Mouse (Mus musculus) myocyte (in vitro differentiated cells): ENCODE measurements around the gene Myo1d. TPM values are rescaled to one million over a fixed set of nuclear protein-coding genes. Genes with fewer than 3 reads are reported as not detected.

Experiments used
- H3K27me3 ChIP-seq: one replicate; pipeline ENCODE4 v1.6.1; 2011; ENCODE audit not compliant: control insufficient read depth, insufficient read depth, insufficient read length
- H3K36me3 ChIP-seq: one replicate; pipeline ENCODE4 v1.6.1; 2011; ENCODE audit not compliant: control insufficient read depth, insufficient read depth
- H3K4me2 ChIP-seq: one replicate; pipeline ENCODE4 v1.6.1; 2011; ENCODE audit warnings: low read depth, control low read depth
- H3K4me3 ChIP-seq: one replicate; pipeline ENCODE4 v1.5.1; 2011; ENCODE audit warnings: mild to moderate bottlenecking, control low read depth, moderate library complexity
- H3K79me2 ChIP-seq: one replicate; pipeline ENCODE4 v1.6.1; 2011; ENCODE audit not compliant: control insufficient read depth, insufficient read depth
- H3ac ChIP-seq: one replicate; pipeline ENCODE4 v1.6.1; 2011; ENCODE audit not compliant: control insufficient read depth, insufficient read length
- CEBPB ChIP-seq: IDR thresholded peaks from 2 replicates; pipeline ENCODE4 v1.6.1; 2011; ENCODE audit warnings: mild to moderate bottlenecking, moderate library complexity; ENCODE audit not compliant: poor library complexity, insufficient read depth, severe bottlenecking
- E2F4 ChIP-seq: IDR thresholded peaks from one replicate; pipeline ENCODE4 v1.6.1; 2011; ENCODE audit warnings: mild to moderate bottlenecking, control low read depth, moderate library complexity; ENCODE audit not compliant: insufficient read depth
- MAX ChIP-seq: IDR thresholded peaks from one replicate; pipeline ENCODE4 v1.6.1; 2011; ENCODE audit warnings: low read depth, mild to moderate bottlenecking, control low read depth
- MYOD1 ChIP-seq, 3 experiments: IDR thresholded peaks; one replicate each; pipeline ENCODE4 v1.6.1; 2011; ENCODE audit warnings: control low read depth in 2 of 3, low read depth in 2 of 3, mild to moderate bottlenecking in 2 of 3, moderate library complexity in 1 of 3; ENCODE audit not compliant: insufficient read length in 2 of 3, control insufficient read depth in 1 of 3
- MYOG ChIP-seq, 3 experiments: IDR thresholded peaks; one replicate each; pipeline ENCODE4 v1.6.1; 2011; ENCODE audit warnings: control low read depth in 2 of 3, low read depth in 2 of 3, mild to moderate bottlenecking in 2 of 3; ENCODE audit not compliant: insufficient read length in 2 of 3, control insufficient read depth in 1 of 3, insufficient read depth in 1 of 3
- POLR2A ChIP-seq: IDR thresholded peaks from one replicate; pipeline ENCODE4 v1.6.1; 2011; ENCODE audit warnings: low read depth, mild to moderate bottlenecking, control low read depth, moderate library complexity; ENCODE audit not compliant: insufficient read length
- POLR2AphosphoS2 ChIP-seq: IDR thresholded peaks from one replicate; pipeline ENCODE4 v1.6.1; 2011; ENCODE audit warnings: low read depth, control low read depth; ENCODE audit not compliant: insufficient read length
- REST ChIP-seq: IDR thresholded peaks from one replicate; pipeline ENCODE4 v1.6.1; 2011; ENCODE audit warnings: mild to moderate bottlenecking, control low read depth, moderate library complexity; ENCODE audit not compliant: insufficient read depth, insufficient read length
- SRF ChIP-seq: IDR thresholded peaks from one replicate; pipeline ENCODE4 v1.6.1; 2011; ENCODE audit warnings: low read depth; ENCODE audit not compliant: control insufficient read depth, insufficient read length
- TCF12 ChIP-seq: IDR thresholded peaks from one replicate; pipeline ENCODE4 v1.6.1; 2011; ENCODE audit warnings: mild to moderate bottlenecking, control low read depth; ENCODE audit not compliant: poor library complexity, insufficient read depth, severe bottlenecking
- TCF3 ChIP-seq: IDR thresholded peaks from one replicate; pipeline ENCODE4 v1.6.1; 2011; ENCODE audit warnings: low read depth, control low read depth; ENCODE audit not compliant: insufficient read length
- USF1 ChIP-seq: IDR thresholded peaks from one replicate; pipeline ENCODE4 v1.6.1; 2011; ENCODE audit warnings: low read depth, mild to moderate bottlenecking, control low read depth, moderate library complexity
- polyA plus RNA-seq: library from polyadenylated mRNA; unstranded; fragments of >200 nt; fragmentation: generic; extraction: Trizol; gene quantifications from one replicate; pipeline ENCODE4 v1.2.1, GENCODE M21; 2012; ENCODE audit warnings: missing spikeins

Myo1d gene
- polyA plus RNA-seq, 1 experiment = 10.5 TPM

DNA sequence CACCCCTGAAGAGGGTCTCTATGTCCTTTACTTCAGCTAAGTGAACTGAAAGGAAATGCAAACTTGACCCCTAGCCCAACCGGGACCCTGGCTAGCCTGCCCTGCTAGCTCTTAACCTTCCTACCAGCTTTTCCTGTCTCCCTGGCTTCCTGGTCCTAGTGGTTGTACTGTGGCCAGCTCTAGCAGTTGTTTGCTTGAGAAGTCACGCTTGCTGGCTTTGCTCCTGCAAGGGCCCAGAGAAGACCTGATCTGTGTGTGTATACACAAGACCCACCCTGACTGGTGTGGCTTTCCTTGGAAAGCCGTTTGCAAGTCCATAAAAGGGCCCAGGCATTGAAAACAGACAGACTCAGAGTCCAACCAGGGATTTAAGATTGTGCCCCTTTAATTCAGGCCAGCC lies 22.9 kb upstream of the Myo1d start:
- Histone ChIP-seq H3K27me3 (no peaks in the 10 kb centered on the region), H3K4me2 (no peak overlapping the region), H3K36me3 (no peaks in the 10 kb centered on the region), H3ac (no peak overlapping the region), H3K4me3 (no peak overlapping the region), H3K79me2 (no peaks in the 10 kb centered on the region)
- TF ChIP-seq MYOG (IDR thresholded peaks at IDR 0.05; ENCODE audit: control insufficient read depth in 1 of 3, insufficient read depth in 1 of 3, insufficient read length in 2 of 3, low read depth in 2 of 3) (no peak), USF1 (no peak), REST (no peak), CEBPB (no peak), TCF12 (no peak), POLR2A (no peak), MAX (no peak), TCF3 (no peak), MYOD1 (IDR thresholded peaks at IDR 0.05; ENCODE audit: control insufficient read depth in 1 of 3, insufficient read length in 2 of 3, low read depth in 2 of 3) (no peak), E2F4 (no peak), SRF (no peak), POLR2AphosphoS2 (no peak)

DNA sequence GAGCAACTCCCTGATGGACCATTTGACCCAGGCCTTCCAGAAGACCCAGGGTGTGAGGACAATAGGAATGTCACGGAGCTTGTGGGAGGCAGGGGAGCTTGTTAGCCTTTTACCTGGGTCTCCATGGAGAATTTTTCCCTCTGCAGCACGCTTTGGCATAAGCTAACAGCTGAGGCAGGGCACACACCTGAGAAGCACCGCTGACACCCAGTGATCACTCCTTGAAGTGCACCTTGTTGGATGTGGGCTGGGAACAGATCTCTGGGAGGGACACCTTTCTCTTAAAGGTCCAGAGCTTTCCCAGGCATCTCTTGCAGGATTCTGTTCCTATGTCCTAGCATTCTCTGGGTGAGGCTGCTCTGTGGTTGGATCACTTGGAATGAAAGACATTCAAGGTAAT lies 20.2 kb upstream of the Myo1d start:
- H3K79me2 ChIP-seq = no peaks in the 10 kb centered on the region
- no peaks in the 10 kb centered on the region for H3K27me3 ChIP-seq
- H3ac ChIP-seq = no peak overlapping the region
- no peak overlapping the region for H3K4me3 ChIP-seq
- H3K4me2 ChIP-seq = no peak overlapping the region
- no peaks in the 10 kb centered on the region for H3K36me3 ChIP-seq
- TF ChIP-seq USF1 (no peak), SRF (no peak), CEBPB (no peak), TCF12 (no peak), E2F4 (no peak), POLR2AphosphoS2 (no peak), MYOG (IDR thresholded peaks at IDR 0.05; ENCODE audit: control insufficient read depth in 1 of 3, insufficient read depth in 1 of 3, insufficient read length in 2 of 3, low read depth in 2 of 3) (no peak), POLR2A (no peak), MAX (no peak), TCF3 (no peak), REST (no peak), MYOD1 (IDR thresholded peaks at IDR 0.05; ENCODE audit: control insufficient read depth in 1 of 3, insufficient read length in 2 of 3, low read depth in 2 of 3) (no peak)

DNA sequence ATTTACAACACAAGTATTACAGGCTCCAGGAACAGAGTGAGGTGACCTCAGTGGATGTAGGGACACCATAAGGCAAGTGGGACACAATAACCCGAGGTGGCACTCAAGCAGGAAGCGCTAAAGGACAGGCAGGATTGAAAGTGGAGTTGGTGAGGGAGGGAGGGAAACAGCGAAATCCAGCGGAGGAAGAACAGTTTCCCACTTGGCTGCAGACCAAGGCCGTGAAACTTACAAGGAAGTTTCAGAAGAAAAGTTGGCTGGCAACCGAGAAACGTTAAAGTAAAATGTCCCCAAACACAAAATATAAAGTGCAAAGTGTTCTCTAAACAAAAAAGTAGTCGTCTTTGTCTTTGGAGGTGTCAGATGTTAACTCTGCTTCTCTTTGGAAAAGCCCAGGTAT lies 15.6 kb upstream of the Myo1d start:
- no peak overlapping the region for H3ac ChIP-seq
- H3K27me3 ChIP-seq = peaks cover 5% of the 10 kb centered on the region
- no peak for TF ChIP-seq USF1
- TF ChIP-seq TCF3 = no peak
- TF ChIP-seq POLR2A = no peak
- no peak for TF ChIP-seq MAX
- no peak for TF ChIP-seq TCF12
- TF ChIP-seq CEBPB = no peak
- no peak for TF ChIP-seq SRF
- TF ChIP-seq REST = no peak
- TF ChIP-seq MYOG (IDR thresholded peaks at IDR 0.05; ENCODE audit: control insufficient read depth in 1 of 3, insufficient read depth in 1 of 3, insufficient read length in 2 of 3, low read depth in 2 of 3) = no peak
- no peak for TF ChIP-seq POLR2AphosphoS2
- no peak for TF ChIP-seq MYOD1 (IDR thresholded peaks at IDR 0.05; ENCODE audit: control insufficient read depth in 1 of 3, insufficient read length in 2 of 3, low read depth in 2 of 3)
- TF ChIP-seq E2F4 = no peak
- H3K4me3 ChIP-seq = no peak overlapping the region
- H3K4me2 ChIP-seq = no peak overlapping the region
- no peaks in the 10 kb centered on the region for H3K79me2 ChIP-seq
- H3K36me3 ChIP-seq = no peaks in the 10 kb centered on the region

GRCm38 (mm10) chr11:80794290-80794689 lies 14.5 kb upstream of the Myo1d start:
- no peaks in the 10 kb centered on the region for H3K36me3 ChIP-seq
- H3K4me2 ChIP-seq = no peak overlapping the region
- TF ChIP-seq MAX (no peak), SRF (no peak), TCF12 (no peak), USF1 (no peak), POLR2AphosphoS2 (no peak), REST (no peak), TCF3 (no peak), MYOG (IDR thresholded peaks at IDR 0.05; ENCODE audit: control insufficient read depth in 1 of 3, insufficient read depth in 1 of 3, insufficient read length in 2 of 3, low read depth in 2 of 3) (no peak), MYOD1 (IDR thresholded peaks at IDR 0.05; ENCODE audit: control insufficient read depth in 1 of 3, insufficient read length in 2 of 3, low read depth in 2 of 3) (no peak), CEBPB (no peak), E2F4 (no peak), POLR2A (no peak)
- peaks cover 5% of the 10 kb centered on the region for H3K27me3 ChIP-seq
- no peaks in the 10 kb centered on the region for H3K79me2 ChIP-seq
- H3ac ChIP-seq = no peak overlapping the region
- H3K4me3 ChIP-seq = no peak overlapping the region

DNA sequence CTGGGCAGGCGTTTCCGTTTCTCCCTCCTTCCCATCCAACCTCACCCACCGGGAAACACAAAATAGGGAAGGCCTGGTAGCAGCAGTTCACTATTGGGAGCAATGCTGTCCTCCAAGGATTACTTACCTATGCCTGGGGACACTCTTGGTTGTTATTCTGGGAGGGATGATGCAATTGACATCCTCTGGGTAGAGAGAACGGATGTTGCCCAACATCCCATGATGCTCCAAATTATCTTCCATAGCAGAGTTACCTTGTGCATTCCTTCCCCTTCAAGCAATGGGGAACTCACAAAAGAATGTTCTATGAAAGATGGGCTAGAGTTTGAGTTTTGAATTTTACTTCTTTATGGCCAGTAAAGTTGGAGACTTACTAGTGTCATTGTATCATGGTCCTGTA lies 13.6 kb upstream of the Myo1d start:
- H3K4me2 ChIP-seq = no peak overlapping the region
- no peak overlapping the region for H3ac ChIP-seq
- peaks cover 13% of the 10 kb centered on the region for H3K27me3 ChIP-seq
- H3K79me2 ChIP-seq = no peaks in the 10 kb centered on the region
- no peaks in the 10 kb centered on the region for H3K36me3 ChIP-seq
- no peak overlapping the region for H3K4me3 ChIP-seq
- TF ChIP-seq E2F4 (no peak), POLR2AphosphoS2 (no peak), POLR2A (no peak), REST (no peak), USF1 (no peak), CEBPB (no peak; the same call in 1 of the 2 replicates), MAX (no peak), TCF12 (no peak), TCF3 (no peak), MYOD1 (IDR thresholded peaks at IDR 0.05; ENCODE audit: control insufficient read depth in 1 of 3, insufficient read length in 2 of 3, low read depth in 2 of 3) (no peak), SRF (no peak), MYOG (IDR thresholded peaks at IDR 0.05; ENCODE audit: control insufficient read depth in 1 of 3, insufficient read depth in 1 of 3, insufficient read length in 2 of 3, low read depth in 2 of 3) (no peak)
